Mouse (Mus musculus) cerebellum, adult 2 months (tissue): ENCODE measurements around the gene Gm9958. TPM values are rescaled to one million over a fixed set of nuclear protein-coding genes. Genes with fewer than 3 reads are reported as not detected.

Experiments
- DNase-seq, 2 experiments: peaks; one replicate each; pipeline ENCODE4 v3.0.0; 2021
- H3K27ac ChIP-seq: fragments of 200-500 bp; 2 replicates; pipeline ENCODE4 v1.5.1; 2012; ENCODE audit warnings: low read length, control low read depth, inconsistent platforms; ENCODE audit not compliant: insufficient read depth
- H3K27me3 ChIP-seq: fragments of 200-500 bp; 2 replicates; pipeline ENCODE4 v1.6.1; 2012; ENCODE audit warnings: inconsistent platforms, mild to moderate bottlenecking, low read length, moderate library complexity; ENCODE audit not compliant: control insufficient read depth, insufficient read depth
- H3K4me1 ChIP-seq: fragments of 200-500 bp; 2 replicates; pipeline ENCODE4 v1.6.1; 2011; ENCODE audit warnings: low read length; ENCODE audit not compliant: control insufficient read depth, insufficient read depth
- H3K4me3 ChIP-seq: fragments of 200-500 bp; replicated peaks from 2 replicates; pipeline ENCODE3; 2011; ENCODE audit warnings: mild to moderate bottlenecking, low read depth, low read length, control low read depth; ENCODE audit not compliant: insufficient read depth
- CTCF ChIP-seq: fragments of 200-500 bp; IDR thresholded peaks from 2 replicates; pipeline ENCODE4 v1.5.1; 2011; ENCODE audit warnings: low read depth, mild to moderate bottlenecking, control low read depth, low read length, moderate library complexity, borderline replicate concordance; ENCODE audit not compliant: insufficient read depth
- POLR2A ChIP-seq: fragments of 200-500 bp; IDR thresholded peaks from 2 replicates; pipeline ENCODE4 v1.6.1; 2011; ENCODE audit warnings: low read length, control low read depth, borderline replicate concordance; ENCODE audit not compliant: insufficient read depth
- WGBS: fragments of 180-500 bp; shearing (Covaris S2); methylation state at CpG from one replicate; pipeline ENCODE4 v1.1.7; 2018; 5-methylcytosine and 5-hydroxymethylcytosine counted together
- polyA plus RNA-seq: library from polyadenylated mRNA; depleted of rRNA; stranded (reverse); fragments of >200 nt; gene quantifications from 2 replicates; pipeline ENCODE4 v1.2.3, GENCODE M21; 2012; rRNA removed

Gene Gm9958
- 2.6 and 2.7 TPM in 2 replicates for polyA plus RNA-seq

DNA sequence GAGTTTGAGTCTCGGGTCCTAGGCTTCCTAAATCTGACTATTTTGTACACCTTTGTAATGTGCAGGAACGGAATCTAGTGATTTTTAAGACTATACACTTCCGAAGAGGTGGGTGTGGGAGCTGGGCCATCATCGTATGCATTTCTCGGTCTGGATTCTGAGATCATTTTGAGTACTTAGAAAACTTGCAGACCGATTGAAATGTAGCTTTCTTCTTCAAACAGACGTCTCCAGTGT lies at the start of gene Gm9958:
Gm9958 (plus strand) TSS at position 138 of the 237 bp plus-strand sequence.
- under 1% methylated on average over 7 of the region's 7 CpGs for WGBS
- Histone ChIP-seq H3K4me1 (peaks cover 3% of the 10 kb centered on the region), H3K27me3 (no peaks in the 10 kb centered on the region), H3K4me3 (peak within 1 kb of the TSS; percentile 82), H3K27ac (peak within 1 kb of the TSS; percentile 52)
- DNase-seq = no peak
- TF ChIP-seq CTCF = no peak
- TF ChIP-seq POLR2A = no peak

DNA sequence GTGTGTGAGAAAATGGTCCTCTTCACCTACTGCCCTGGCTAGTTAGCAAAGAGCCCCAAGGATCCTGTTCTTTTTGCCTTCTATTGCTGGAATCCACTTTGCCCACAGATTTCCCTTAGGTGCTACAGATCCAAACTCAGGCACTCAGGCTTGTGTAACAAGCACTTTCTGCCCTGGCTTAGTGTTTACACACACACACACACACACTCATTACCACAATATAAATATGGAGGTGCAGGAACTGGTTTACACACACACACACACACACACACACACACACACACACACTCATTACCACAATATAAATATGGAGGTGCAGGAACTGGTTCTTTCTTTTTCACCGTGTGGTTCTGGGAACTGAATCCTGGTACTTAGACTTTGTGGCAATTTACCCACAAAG lies 35.9 kb upstream of the Gm9958 start:
- Histone ChIP-seq H3K4me3 (no peak overlapping the region), H3K4me1 (peaks cover 5% of the 10 kb centered on the region), H3K27me3 (no peaks in the 10 kb centered on the region), H3K27ac (no peak overlapping the region)
- WGBS = 87% methylated on average over 1 of the region's 1 CpGs
- no peak for DNase-seq
- TF ChIP-seq POLR2A = no peak
- no peak for TF ChIP-seq CTCF

DNA sequence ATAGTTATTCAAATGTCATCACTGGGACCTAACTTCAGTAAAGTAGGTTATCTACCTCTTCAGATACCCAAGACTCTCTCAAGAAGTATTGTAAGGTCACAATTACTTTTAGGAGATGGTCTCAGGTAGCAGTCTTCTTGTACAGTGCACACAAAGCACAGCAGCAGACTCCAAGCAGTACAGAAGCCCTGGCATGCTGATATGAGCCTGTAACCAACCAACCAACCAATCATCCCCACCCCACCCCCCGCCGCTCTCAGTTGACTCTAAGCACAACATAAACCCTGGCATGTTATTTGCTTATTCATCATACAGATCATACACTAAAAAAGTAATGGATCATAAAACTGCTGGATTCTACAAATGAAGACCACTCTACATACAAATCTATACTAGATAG lies 34.5 kb upstream of the Gm9958 start:
- Histone ChIP-seq H3K27ac (no peak overlapping the region), H3K27me3 (no peaks in the 10 kb centered on the region), H3K4me1 (peaks cover 5% of the 10 kb centered on the region), H3K4me3 (no peak overlapping the region)
- 84% methylated on average over 2 of the region's 2 CpGs for WGBS
- TF ChIP-seq CTCF = no peak
- TF ChIP-seq POLR2A = no peak
- no peak for DNase-seq

DNA sequence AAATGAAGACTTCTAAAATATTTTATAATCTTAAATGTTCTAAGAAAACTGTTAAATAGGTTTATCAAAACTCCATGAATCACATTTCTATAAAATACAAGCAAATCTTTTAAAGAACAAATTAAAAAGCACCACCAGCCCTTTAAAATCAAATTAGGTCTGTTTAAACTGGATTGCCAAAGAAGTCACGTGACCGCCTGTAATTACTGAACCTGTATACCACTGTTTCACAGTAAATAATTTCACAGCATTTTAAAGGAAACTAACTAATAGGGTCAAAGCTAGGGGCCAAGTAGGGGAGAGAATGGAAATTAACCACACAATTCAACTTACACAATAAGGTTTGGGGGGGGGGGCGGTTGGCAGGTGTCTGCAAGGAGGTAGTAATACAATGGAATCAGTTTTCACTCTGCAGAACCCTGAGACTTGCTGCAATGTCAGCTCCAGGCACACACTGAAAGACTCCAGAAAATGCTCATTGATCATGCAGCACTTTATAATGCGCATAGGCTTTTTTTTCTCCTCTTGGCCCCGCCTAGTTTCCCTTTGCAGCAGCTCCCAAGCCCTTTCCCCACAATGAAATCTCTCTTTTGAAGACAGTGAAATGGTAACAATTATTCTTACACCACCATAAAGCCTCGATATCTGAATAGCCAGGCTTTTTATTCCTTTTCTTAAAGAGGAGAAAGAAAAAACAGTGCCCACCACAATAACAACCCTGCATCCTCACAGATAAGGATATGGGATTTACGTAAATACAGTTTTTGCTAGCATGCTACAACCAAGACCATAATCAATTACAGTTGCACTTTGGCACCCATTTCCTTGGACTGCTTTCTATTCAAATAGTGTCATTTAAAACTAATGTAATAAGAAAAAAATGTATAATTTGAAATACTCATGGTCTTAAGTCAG lies 28.6 kb upstream of the Gm9958 start:
- TF ChIP-seq CTCF (no peak), POLR2A (no peak)
- peaks cover 1% of the 10 kb centered on the region; the same call in 1 of the 2 replicates for H3K4me1 ChIP-seq
- H3K27ac ChIP-seq = no peak overlapping the region
- WGBS = 65% methylated on average over 7 of the region's 7 CpGs
- peak overlapping the region; percentile 14 for H3K4me3 ChIP-seq
- no peaks in the 10 kb centered on the region for H3K27me3 ChIP-seq
- no peak for DNase-seq

DNA sequence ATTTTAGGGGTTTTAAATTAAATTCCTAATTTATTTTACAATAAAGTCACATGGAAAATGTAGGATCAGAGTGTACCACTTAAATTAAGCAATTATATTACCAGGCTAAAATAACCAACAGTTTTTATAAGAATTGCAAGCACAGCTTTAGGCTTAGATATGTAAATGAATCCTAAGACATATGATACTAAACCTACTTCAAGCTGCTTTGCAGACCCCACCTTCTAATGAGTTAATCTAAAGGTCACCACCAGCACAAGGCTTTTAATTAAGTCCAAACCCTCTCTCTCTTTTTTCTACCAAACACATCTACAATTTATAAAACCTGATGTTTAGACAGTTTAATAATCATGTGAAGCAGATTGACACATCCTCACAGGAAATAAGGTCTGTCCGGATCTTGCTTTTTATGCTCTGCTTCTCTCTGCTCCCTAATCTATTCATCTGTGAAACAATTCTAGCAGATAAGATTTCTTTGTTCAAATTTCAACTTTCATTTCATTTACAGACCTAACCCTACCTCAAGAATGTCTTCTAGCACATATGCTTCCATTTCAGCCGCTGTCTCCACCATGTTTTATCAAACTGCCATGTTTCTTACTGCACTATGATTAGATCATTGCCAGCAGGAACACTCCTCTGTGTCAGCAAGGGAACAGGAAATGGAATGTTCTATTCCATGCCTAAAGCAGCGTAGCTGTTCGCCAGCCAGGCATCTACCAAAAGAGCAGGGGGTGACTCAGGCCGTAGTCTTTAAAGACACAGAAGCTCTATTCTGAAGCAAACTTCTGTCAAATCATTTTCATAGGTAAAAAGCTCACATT lies 27.7 kb upstream of the Gm9958 start:
- WGBS = 11% methylated on average over 5 of the region's 5 CpGs
- peak; percentile 70 to 83 for DNase-seq
- peak overlapping the region; percentile 20 for H3K4me3 ChIP-seq
- H3K27ac ChIP-seq = no peak overlapping the region
- TF ChIP-seq CTCF (no peak), POLR2A (0 out of 2 replicates have a peak, but pooled peaks have one; percentile 12)
- no peaks in the 10 kb centered on the region for H3K27me3 ChIP-seq
- H3K4me1 ChIP-seq = no peaks in the 10 kb centered on the region; the same call in 1 of the 2 replicates

DNA sequence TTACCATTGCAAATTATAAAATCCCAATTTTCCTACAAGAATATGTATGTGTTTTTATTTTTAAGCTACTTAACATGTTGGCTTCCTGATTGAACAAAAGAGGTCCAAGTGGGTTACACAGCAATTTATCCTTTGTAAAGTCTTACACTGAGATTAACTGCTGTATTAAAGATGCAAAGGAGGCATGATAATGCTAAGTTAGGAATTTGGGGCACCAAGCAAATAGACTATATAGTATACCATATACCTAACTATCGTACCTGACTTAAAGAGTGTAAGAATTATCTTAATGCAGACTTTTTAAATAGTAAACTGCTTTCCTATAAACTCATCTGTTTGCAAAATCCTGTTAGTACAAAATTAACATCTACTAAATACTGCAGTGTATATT lies 27.1 kb upstream of the Gm9958 start:
- Histone ChIP-seq H3K4me3 (no peak overlapping the region), H3K4me1 (no peaks in the 10 kb centered on the region; the same call in 1 of the 2 replicates), H3K27ac (no peak overlapping the region), H3K27me3 (no peaks in the 10 kb centered on the region)
- 89% methylated on average over 1 of the region's 1 CpGs for WGBS
- TF ChIP-seq POLR2A (no peak), CTCF (no peak)
- no peak for DNase-seq

DNA sequence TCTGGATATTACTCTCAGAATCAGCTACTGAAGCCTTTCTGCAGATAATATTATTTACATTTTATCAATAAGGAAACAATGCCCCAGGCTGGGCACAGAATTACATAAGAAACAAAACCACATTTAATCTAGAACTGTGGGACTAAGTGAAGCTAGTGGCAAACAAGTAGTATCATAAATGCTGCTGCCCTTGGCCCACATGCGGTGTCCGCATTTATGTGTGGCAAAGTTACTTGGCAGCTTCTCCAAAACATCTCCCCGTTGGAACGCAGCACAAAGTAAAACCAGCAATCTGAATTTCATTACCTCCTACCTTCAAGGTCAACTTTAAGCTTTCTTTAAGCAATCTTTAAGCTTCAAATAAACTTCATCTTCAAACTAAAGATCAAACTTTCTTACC lies 26.2 kb upstream of the Gm9958 start:
- Histone ChIP-seq H3K27ac (no peak overlapping the region), H3K4me3 (no peak overlapping the region), H3K27me3 (no peaks in the 10 kb centered on the region), H3K4me1 (no peaks in the 10 kb centered on the region; the same call in 1 of the 2 replicates)
- 12% methylated on average over 4 of the region's 4 CpGs for WGBS
- no peak for DNase-seq
- TF ChIP-seq POLR2A (no peak), CTCF (no peak)
